Mouse (Mus musculus): ENCODE measurements around the gene Gnl2. TPM values are rescaled to one million over a fixed set of nuclear protein-coding genes. Genes with fewer than 3 reads are reported as not detected.

Gnl2 gene
- polyA plus RNA-seq, 1 experiment, result not detected

DNA sequence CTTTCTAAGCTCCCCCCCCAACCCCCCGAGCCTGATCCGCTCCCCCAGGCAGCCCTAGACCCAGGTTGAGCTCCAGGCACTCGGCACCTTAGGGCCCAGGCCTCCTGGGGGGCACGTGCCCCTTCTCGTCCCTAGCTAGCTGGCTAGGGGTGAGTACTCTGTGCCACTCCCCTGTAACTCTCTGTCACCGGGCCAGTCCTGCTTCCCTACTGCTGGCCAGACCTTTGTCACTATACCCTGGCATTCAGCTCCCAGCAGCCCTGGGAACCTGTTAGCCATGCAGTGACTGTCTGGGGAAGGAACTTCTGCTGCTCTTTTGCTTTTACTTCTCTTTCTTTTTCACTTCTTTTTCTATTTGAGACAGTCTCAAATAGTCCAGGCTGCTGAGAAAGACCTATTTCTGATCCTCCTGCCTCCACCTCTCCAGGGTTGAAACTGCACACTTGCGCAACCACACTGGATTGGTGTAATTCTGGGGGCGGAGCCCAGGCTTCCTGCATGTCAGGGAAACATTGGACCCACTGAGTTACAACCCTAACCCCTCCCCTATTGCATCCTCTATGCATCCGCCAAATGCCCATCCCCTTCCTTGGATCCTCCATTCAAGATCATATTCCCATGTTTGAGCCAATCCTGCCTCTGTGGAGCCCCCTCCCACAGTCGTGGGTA, 18.8 kb upstream of the Gnl2 start:
- WGBS, result 78% methylated on average over 10 of the region's 10 CpGs
- Histone ChIP-seq H3K4me1 (ENCODE audit: control insufficient read depth, insufficient read depth, low read length) (no peaks in the 10 kb centered on the region), H3K4me3 (ENCODE audit: insufficient read depth, low read depth, low read length) (no peak overlapping the region), H3K27ac (ENCODE audit: insufficient read depth, low read depth, low read length) (no peak overlapping the region)
- TF ChIP-seq POLR2A (IDR thresholded peaks at IDR 0.05; ENCODE audit: insufficient read depth, low read depth, low read length), result no peak

- H3K4me1 ChIP-seq (ENCODE audit: control insufficient read depth, insufficient read depth, low read length), result no peaks in the 10 kb centered on the region
- no peak overlapping the region for H3K27ac ChIP-seq (ENCODE audit: insufficient read depth, low read depth, low read length)
- 93% methylated on average over 3 of the region's 3 CpGs for WGBS
- H3K4me3 ChIP-seq (ENCODE audit: insufficient read depth, low read depth, low read length), result no peak overlapping the region
- TF ChIP-seq POLR2A (IDR thresholded peaks at IDR 0.05; ENCODE audit: insufficient read depth, low read depth, low read length), result no peak
- no peak for TF ChIP-seq CTCF (IDR thresholded peaks at IDR 0.05; ENCODE audit: insufficient read depth, low read depth, low read length)
Observed at GRCm38 (mm10) chr4:124999548-124999947, 16.8 kb upstream of the Gnl2 start.

DNA sequence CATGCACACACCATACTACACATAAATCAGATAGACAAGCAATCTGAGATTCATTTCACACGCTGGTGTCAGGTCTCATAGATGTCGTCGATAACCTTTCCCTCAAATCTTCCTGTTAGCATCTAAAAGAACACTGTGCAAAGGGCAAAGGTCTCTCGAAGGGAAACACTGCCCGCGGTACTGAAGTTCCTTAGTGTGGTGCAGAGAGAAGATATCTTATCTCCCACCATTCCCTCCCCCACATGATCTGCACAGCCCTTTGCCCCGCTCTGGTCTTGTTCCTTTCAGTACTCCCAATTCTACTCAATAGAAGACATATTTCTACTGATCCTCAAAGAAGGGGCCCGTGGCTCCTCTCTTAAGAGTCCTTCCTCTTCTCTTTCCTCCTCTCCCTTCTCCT, 13.4 kb upstream of the Gnl2 start:
- 88% methylated on average over 8 of the region's 8 CpGs for WGBS
- Histone ChIP-seq H3K27ac (ENCODE audit: insufficient read depth, low read depth, low read length) (no peak overlapping the region), H3K4me3 (ENCODE audit: insufficient read depth, low read depth, low read length) (no peak overlapping the region), H3K4me1 (ENCODE audit: control insufficient read depth, insufficient read depth, low read length) (no peaks in the 10 kb centered on the region)
- no peak for TF ChIP-seq CTCF (IDR thresholded peaks at IDR 0.05; ENCODE audit: insufficient read depth, low read depth, low read length)
- no peak for TF ChIP-seq POLR2A (IDR thresholded peaks at IDR 0.05; ENCODE audit: insufficient read depth, low read depth, low read length)

GRCm38 (mm10) chr4:125004886-125005285, 11.5 kb upstream of the Gnl2 start:
- Histone ChIP-seq H3K4me1 (ENCODE audit: control insufficient read depth, insufficient read depth, low read length) (no peaks in the 10 kb centered on the region), H3K4me3 (ENCODE audit: insufficient read depth, low read depth, low read length) (no peak overlapping the region), H3K27ac (ENCODE audit: insufficient read depth, low read depth, low read length) (no peak overlapping the region)
- TF ChIP-seq CTCF (IDR thresholded peaks at IDR 0.05; ENCODE audit: insufficient read depth, low read depth, low read length) (no peak), POLR2A (IDR thresholded peaks at IDR 0.05; ENCODE audit: insufficient read depth, low read depth, low read length) (no peak)
- 66% methylated on average over 12 of the region's 12 CpGs for WGBS

- no peak overlapping the region for H3K27ac ChIP-seq (ENCODE audit: insufficient read depth, low read depth, low read length)
- TF ChIP-seq POLR2A (IDR thresholded peaks at IDR 0.05; ENCODE audit: insufficient read depth, low read depth, low read length) (no peak), CTCF (IDR thresholded peaks at IDR 0.05; ENCODE audit: insufficient read depth, low read depth, low read length) (no peak)
- H3K4me3 ChIP-seq (ENCODE audit: insufficient read depth, low read depth, low read length), result no peak overlapping the region
- WGBS, result 66% methylated on average over 15 of the region's 15 CpGs
- H3K4me1 ChIP-seq (ENCODE audit: control insufficient read depth, insufficient read depth, low read length), result no peaks in the 10 kb centered on the region
Observed at GRCm38 (mm10) chr4:125007460-125007859, 8.9 kb upstream of the Gnl2 start.

DNA sequence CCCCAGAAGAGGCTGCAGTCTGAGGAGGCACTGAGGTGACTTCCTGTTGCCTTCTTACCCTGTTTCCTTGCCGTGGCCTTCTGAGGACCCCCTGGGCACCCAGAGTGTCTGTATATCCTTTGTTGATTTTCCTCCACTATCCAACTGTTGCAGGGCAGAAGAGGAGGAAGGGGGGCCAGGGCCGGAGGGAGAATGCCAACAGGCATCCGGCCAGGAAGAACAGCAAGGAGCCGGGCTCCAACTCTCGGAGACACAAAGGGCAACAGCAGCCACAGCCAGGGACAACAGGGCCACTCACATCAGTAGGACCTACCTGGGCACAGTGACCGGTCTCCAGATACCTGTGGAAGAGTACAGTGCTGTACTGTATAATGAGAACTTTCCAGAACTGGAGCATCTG, 8.2 kb upstream of the Gnl2 start:
- Histone ChIP-seq H3K4me3 (ENCODE audit: insufficient read depth, low read depth, low read length) (no peak overlapping the region), H3K4me1 (ENCODE audit: control insufficient read depth, insufficient read depth, low read length) (no peaks in the 10 kb centered on the region), H3K27ac (ENCODE audit: insufficient read depth, low read depth, low read length) (no peak overlapping the region)
- TF ChIP-seq CTCF (IDR thresholded peaks at IDR 0.05; ENCODE audit: insufficient read depth, low read depth, low read length) (no peak), POLR2A (IDR thresholded peaks at IDR 0.05; ENCODE audit: insufficient read depth, low read depth, low read length) (no peak)
- 34% methylated on average over 6 of the region's 6 CpGs for WGBS

- WGBS, result 63% methylated on average over 8 of the region's 8 CpGs
- Histone ChIP-seq H3K4me1 (ENCODE audit: control insufficient read depth, insufficient read depth, low read length) (no peaks in the 10 kb centered on the region), H3K27ac (ENCODE audit: insufficient read depth, low read depth, low read length) (no peak overlapping the region), H3K4me3 (ENCODE audit: insufficient read depth, low read depth, low read length) (no peak overlapping the region)
- TF ChIP-seq POLR2A (IDR thresholded peaks at IDR 0.05; ENCODE audit: insufficient read depth, low read depth, low read length) (no peak), CTCF (IDR thresholded peaks at IDR 0.05; ENCODE audit: insufficient read depth, low read depth, low read length) (no peak)
Observed at GRCm38 (mm10) chr4:125008712-125009111, 7.7 kb upstream of the Gnl2 start.

- TF ChIP-seq CTCF (IDR thresholded peaks at IDR 0.05; ENCODE audit: insufficient read depth, low read depth, low read length) (no peak), POLR2A (IDR thresholded peaks at IDR 0.05; ENCODE audit: insufficient read depth, low read depth, low read length) (no peak)
- 53% methylated on average over 11 of the region's 11 CpGs for WGBS
- Histone ChIP-seq H3K4me1 (ENCODE audit: control insufficient read depth, insufficient read depth, low read length) (no peaks in the 10 kb centered on the region), H3K4me3 (ENCODE audit: insufficient read depth, low read depth, low read length) (no peak overlapping the region), H3K27ac (ENCODE audit: insufficient read depth, low read depth, low read length) (no peak overlapping the region)
Observed at GRCm38 (mm10) chr4:125017431-125017830, 1.0 kb downstream of the Gnl2 start.

DNA sequence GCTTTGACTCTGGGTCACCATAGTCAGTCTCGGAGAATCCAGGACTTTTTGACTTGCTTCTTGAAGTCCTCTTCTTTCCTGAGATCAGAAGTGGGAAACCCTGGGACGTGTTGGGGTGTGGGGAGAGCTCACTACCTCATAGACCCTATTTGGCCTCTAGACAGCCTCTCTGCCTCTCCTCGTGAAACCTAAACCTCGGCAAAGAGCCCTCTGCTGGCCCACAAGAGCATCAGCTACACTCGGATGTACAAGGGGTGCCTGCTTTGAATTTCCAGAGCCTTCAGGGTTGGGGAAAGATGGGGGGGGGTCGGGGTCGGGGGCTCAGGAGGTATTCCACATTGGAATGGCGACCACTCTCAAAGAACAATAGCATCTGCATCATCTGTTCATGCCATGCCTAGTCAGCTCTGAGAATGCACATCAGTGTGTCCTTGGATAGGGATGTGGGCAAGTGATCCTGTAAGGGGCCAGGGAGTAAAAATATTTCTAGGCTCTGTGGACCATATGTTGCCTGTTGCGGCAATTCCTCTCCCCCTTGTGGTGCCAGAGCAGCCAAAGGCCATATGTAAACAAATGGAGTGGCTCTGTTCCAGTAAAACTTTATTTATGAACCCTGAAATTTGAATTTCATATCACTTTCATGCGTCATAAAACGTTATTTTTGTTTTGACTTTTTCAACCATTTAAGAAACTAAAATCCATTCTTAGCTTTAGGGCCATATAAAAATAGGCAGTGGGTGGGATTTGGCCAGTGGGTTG, 4.6 kb downstream of the Gnl2 start:
- H3K4me3 ChIP-seq (ENCODE audit: insufficient read depth, low read depth, low read length), result no peak overlapping the region
- no peak overlapping the region for H3K27ac ChIP-seq (ENCODE audit: insufficient read depth, low read depth, low read length)
- no peaks in the 10 kb centered on the region for H3K4me1 ChIP-seq (ENCODE audit: control insufficient read depth, insufficient read depth, low read length)
- 34% methylated on average over 11 of the region's 11 CpGs for WGBS
- TF ChIP-seq CTCF (IDR thresholded peaks at IDR 0.05; ENCODE audit: insufficient read depth, low read depth, low read length) (no peak), POLR2A (IDR thresholded peaks at IDR 0.05; ENCODE audit: insufficient read depth, low read depth, low read length) (no peak)
